Mouse (Mus musculus) spleen, embryonic (tissue): ENCODE results near the gene Itpa.

ENCODE experiments used
- CTCF ChIA-PET: fragments of 350-600 bp; sonication (Branson Sonifier 250); formaldehyde crosslinking; loops from one replicate; lab custom pipeline; 2022; lab: Charles Lee

The Itpa gene

GRCm38 (mm10) chr2:130655660-130656339 is 11.6 kb upstream of the Itpa start:
- CTCF ChIA-PET: no interaction called here

GRCm38 (mm10) chr2:130656536-130656935 is 10.9 kb upstream of the Itpa start:
- CTCF ChIA-PET: interaction anchor here (0.6 kb wide), 1 partner anchor 12 kb away, joined by 11 read pairs; no protein-coding TSS in a partner anchor

- CTCF ChIA-PET: no interaction called here
Measured at GRCm38 (mm10) chr2:130657541-130657940, 9.9 kb upstream of the Itpa start.

- CTCF ChIA-PET: no interaction called here
Measured at GRCm38 (mm10) chr2:130658530-130658929, 8.9 kb upstream of the Itpa start.

- CTCF ChIA-PET: no interaction called here
Measured at GRCm38 (mm10) chr2:130663342-130663741, 4.1 kb upstream of the Itpa start.

- CTCF ChIA-PET: no interaction called here
Measured at GRCm38 (mm10) chr2:130664102-130664701, 3.2 kb upstream of the Itpa start, which contains the start of gene Ddrgk1. Gene Ddrgk1 (minus strand): TSS chr2:130664659.

- CTCF ChIA-PET: no interaction called here
Measured at GRCm38 (mm10) chr2:130677211-130677610, 9.8 kb downstream of the Itpa start.

GRCm38 (mm10) chr2:130679154-130679553 is 11.7 kb downstream of the Itpa start:
- CTCF ChIA-PET: no interaction called here

GRCm38 (mm10) chr2:130679899-130680298 is 12.5 kb downstream of the Itpa start:
- CTCF ChIA-PET: no interaction called here

GRCm38 (mm10) chr2:130681531-130681930 is 14.1 kb downstream of the Itpa start:
- CTCF ChIA-PET: no interaction called here

GRCm38 (mm10) chr2:130685426-130685825 is 18.0 kb downstream of the Itpa start:
- CTCF ChIA-PET: no interaction called here

- CTCF ChIA-PET: no interaction called here
Measured at GRCm38 (mm10) chr2:130689011-130689410, 21.6 kb downstream of the Itpa start.

GRCm38 (mm10) chr2:130693563-130693962 is 26.2 kb downstream of the Itpa start:
- CTCF ChIA-PET: interaction anchor here (0.6 kb wide), 1 partner anchor 578 kb away, joined by 3 read pairs; no protein-coding TSS in a partner anchor

GRCm38 (mm10) chr2:130696700-130697152 is 29.3 kb downstream of the Itpa start:
- CTCF ChIA-PET: interaction anchor here (0.5 kb wide), 1 partner anchor 419 kb away, joined by 3 read pairs; no protein-coding TSS in a partner anchor

- CTCF ChIA-PET: interaction anchor here (0.5 kb wide), 1 partner anchor 420 kb away, joined by 3 read pairs; no protein-coding TSS in a partner anchor
Measured at GRCm38 (mm10) chr2:130697153-130697810, 29.9 kb downstream of the Itpa start, which contains the start of gene Slc4a11. Gene Slc4a11 (minus strand): TSS chr2:130697519.

- CTCF ChIA-PET: no interaction called here
Measured at GRCm38 (mm10) chr2:130697821-130698266, 30.4 kb downstream of the Itpa start.

GRCm38 (mm10) chr2:130704040-130705001 is 36.9 kb downstream of the Itpa start:
- CTCF ChIA-PET: no interaction called here

- CTCF ChIA-PET: no interaction called here
Measured at GRCm38 (mm10) chr2:130705178-130705577, 37.8 kb downstream of the Itpa start.

GRCm38 (mm10) chr2:130706602-130707001 is 39.2 kb downstream of the Itpa start:
- CTCF ChIA-PET: no interaction called here

- CTCF ChIA-PET: no interaction called here
Measured at GRCm38 (mm10) chr2:130707057-130707456, 39.6 kb downstream of the Itpa start.

- CTCF ChIA-PET: interaction anchor here (0.6 kb wide), 1 partner anchor 1634 kb away, joined by 4 read pairs; no protein-coding TSS in a partner anchor
Measured at GRCm38 (mm10) chr2:130717951-130718350, 50.5 kb downstream of the Itpa start.
